Mouse (Mus musculus): ENCODE results near the gene Chst14.

Chst14 gene

DNA sequence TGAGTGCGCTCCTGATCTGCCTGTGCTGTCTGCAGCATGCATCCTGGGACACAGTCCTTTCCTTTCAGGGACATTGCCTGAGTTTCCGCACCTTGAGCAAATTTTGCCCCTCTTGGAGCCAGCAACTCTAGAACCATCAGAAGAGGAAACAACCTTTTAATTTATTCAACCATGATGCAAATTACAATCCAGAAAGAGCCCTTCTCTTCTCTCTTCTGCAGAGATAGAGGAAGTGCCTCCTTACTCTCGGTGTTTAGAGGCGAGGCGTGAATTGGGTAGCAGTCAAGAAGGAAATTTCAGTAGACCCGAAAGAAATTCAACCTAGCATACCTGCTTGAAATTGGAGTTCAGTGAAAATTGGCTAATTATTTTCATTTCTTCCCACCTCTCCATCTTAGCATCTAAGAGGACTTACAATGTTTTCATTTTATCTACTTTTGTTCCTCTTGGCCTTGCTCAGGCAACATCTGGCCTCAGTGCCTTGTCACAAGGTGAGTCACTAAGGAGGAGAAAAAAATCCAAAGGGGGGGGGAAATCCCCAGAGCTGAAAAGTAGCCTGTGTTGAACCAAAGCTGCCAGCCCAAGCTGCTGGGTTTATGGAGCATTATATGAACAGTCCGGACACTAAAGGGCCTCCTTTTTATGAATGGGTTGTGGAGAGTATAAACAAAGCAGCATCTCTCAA, 20.7 kb upstream of the Chst14 start:
- DNase-seq (ENCODE audit: inconsistent age in 2 of 2, low spot score in 1 of 2) = peak in 1 of 2 experiments; percentile 82

DNA sequence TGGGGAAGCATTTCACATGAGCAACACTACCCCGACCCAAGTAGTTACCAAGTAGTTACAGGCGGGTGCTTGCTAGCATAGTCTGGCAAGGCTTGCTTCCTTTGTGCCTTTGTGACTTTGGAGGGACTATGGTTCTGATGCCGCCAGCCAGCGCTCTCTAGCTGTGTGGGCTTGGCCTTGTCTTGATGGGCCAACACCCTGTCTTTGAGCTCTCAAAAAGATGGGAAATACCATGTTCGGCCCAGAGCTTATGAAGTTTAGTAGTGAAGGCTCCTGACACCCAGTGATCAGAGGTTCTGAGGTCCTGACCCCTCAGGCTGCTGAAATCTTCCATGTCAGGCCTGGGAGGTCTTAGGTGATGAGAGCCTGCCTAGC, 20.2 kb upstream of the Chst14 start:
- DNase-seq (ENCODE audit: inconsistent age in 2 of 2, low spot score in 1 of 2) = no peak

DNA sequence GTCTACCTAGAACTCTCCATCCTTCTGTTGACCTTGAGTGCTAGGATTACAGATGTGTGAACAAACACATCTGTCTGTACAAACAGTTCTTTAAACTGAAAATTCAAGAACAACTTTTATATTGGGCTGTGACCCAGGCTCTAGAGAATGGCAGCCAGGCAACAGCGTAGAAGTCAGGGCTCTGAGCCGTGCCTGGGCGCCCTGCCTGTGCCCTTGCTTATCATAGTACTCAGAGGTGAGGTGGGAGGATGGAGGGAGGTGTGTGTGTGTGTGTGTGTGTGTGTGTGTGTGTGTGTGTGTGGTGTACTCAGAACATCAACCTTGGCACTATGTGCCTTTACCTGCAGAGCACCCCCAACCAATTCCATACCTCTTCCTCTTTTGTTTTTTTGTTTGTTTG, 18.5 kb upstream of the Chst14 start:
- DNase-seq (ENCODE audit: inconsistent age in 2 of 2, low spot score in 1 of 2) = no peak

DNA sequence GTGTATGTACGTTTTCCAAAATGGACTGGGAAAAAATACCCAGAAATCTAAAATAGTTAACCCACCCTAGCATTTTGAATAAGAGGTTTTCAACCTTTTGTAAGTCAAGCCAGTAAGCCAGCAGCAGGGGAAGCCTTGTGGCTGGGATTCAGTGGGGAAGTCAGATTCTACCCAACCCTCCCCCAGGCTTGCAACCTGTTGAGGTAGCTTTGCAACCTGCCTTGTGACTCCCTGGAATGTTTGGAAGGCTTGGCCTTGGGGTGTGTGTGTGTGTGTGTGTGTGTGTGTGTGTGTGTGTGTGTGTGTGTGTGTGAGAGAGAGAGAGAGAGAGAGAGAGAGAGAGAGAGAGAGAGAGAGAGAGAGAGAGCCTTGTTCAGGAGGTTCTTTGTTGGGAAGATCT, 17.1 kb upstream of the Chst14 start:
- no peak for DNase-seq (ENCODE audit: inconsistent age in 2 of 2, low spot score in 1 of 2)

DNA sequence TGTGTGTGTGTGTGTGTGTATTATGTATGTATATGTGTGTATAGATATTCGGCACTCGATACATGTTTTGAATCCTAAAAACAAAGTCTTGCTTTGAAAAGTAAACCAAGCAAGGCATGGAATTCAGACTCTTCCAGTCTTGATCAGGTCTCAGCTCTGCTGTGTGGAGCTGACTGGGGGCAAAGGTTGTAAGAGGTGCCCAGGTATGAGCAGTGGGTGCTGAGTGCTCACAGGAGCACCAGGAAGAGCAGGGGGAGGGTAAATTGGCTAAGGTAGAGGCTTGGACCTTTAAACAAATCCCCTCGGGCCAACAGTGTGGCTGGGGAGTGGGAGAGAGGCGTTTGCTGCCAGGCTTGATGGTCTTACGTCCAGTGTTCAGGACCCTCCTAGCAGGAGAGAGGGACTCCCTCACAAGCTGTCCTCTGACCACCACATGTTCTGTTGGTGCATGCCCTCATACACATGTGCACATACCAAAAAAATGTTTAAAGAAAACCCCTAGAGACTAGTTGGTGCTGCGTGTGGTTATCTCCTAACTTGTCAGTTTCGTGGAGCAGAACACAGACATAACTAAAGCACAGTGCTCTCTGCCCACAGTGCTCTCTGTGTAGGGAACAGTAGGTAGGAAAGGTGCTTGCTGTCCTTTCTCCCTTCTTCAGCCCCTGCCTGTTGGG, 15.6 kb upstream of the Chst14 start:
- DNase-seq (ENCODE audit: inconsistent age in 2 of 2, low spot score in 1 of 2) = no peak

DNA sequence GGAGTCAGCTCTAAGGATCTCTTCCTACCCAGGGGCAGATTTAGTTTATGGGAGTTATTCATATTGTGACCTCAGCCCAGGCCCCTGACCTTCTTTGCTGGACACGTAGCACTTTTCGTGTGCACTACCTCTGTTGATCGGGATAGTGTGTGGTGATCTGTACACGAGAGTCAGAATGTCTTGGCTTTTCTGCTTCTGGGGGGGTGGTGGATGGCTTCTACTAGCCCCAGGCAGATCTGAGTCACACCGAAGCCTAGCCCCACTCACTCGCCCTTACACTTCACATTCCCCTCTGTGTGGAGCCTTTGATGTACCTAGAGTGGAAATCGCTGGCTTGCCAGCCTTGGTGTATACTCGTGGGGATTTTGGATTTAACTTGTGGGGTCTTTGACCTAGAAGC, 13.6 kb upstream of the Chst14 start:
- peak; percentile 22 to 71 for DNase-seq (ENCODE audit: inconsistent age in 2 of 2, low spot score in 1 of 2)

DNA sequence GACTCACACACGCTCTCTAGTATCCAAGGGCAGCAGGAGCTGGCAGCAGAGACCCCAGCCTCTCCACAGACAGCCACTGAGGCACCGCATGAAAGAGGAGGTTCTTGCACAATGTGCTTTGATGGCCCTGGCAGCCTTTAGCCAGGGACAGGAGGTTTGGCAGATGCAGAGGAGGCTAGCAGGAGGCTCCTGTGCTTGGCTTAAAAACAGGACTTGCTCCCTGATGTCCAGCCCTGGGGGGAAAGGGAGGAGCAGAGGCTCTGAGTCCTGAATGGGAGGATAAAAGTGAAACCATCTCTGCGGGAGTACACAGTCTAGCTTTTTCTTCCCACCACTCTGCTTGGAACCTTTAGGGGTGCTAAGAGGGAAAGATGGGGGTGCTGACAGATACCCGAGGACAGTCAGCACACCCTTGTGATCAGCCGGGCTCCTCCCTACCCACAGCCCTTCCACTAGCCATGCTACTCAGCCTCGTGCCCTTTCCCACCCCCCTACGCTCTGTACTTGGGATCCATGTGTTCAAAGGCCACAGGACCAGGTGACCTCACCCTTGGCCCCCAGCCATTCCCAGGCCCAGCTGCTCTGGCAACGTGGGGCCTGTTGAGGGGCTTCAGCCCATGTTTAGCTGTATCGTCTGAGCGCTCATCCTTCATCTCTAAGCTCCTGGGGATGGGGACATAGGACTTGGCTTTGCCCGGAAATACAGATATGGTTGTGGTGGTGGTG, 12.6 kb upstream of the Chst14 start:
- DNase-seq (ENCODE audit: inconsistent age in 2 of 2, low spot score in 1 of 2) = peak; percentile 63 to 83

DNA sequence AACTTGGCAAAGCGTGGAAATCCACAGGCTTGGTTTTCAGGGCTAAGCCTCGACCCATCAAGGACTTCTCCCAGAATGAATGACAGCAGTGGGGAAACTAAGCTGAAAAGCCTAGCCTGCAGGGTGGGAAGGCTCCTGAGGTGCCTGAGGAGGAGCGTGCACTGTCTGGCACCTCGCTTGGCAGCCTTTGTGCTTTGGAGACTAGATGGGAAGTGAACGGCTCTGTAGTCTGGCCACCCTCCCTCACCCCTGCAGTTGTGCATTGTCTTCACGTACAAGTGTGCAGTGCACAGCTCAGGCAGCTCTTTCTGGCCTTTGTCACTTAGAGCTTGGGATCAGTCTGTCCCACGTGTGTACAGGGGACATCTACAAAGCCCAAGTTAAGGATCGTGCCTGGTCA, 11.6 kb upstream of the Chst14 start:
- DNase-seq (ENCODE audit: inconsistent age in 2 of 2, low spot score in 1 of 2) = no peak

DNA sequence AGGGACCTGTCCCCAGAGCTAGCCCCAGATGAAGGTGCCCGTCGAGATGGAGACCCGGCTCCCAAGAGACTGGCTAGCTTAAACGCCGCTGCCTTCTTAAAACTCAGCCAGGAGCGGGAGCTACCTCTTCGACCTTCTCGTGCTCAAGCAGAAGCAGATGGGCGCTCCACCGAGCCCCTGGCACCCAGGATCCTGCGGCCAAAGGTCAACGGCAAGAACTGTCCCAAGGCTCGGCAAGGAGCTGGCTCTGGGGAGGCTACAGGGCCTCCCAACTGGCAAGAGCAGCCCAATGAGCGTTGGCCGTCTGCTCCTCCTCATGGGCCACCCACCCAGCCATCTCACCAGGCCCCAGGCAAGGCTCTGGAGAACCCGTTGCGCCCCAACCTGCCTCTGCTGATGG, 9.9 kb upstream of the Chst14 start:
- no peak for DNase-seq (ENCODE audit: inconsistent age in 2 of 2, low spot score in 1 of 2)

DNA sequence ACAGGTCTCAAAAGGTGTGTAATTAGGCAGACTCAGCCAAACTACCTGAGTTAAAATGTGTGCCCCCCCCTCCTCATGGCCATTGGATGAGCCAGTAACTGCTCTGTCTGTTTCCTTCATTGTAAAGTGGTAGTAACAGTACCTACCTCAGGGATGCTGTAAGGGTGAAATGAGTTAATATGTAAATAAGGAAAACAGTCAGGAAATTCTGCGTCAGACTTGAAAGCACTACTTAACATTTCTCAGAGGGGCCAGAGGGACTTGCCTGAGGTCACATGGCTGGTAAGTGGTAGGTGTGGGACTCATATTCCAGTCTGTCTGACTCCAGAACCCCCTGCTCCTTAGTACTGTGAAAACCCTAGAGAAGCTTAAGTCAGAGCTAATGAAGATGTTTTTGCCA, 7.8 kb upstream of the Chst14 start:
- DNase-seq (ENCODE audit: inconsistent age in 2 of 2, low spot score in 1 of 2) = no peak

DNA sequence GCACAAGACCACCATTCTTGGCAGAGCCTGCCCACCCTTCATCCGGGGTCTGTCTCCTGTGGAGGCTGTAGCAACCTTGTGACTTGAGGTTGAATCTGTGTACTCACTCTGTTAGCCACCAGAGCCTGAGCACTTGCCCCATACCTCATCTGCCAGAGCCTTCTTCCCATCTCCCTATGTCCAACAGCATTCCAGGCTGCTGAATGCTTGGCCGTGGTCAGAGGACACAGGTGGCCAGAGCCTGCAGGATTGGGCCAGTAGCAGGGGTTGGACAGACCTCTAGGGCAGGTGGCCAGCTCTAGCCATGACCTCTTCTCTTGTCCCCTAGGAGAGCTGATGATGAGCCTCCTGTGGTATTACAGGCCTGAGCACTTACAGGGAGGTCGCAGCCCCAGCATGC, 5.9 kb upstream of the Chst14 start:
- peak in 1 of 2 experiments; percentile 26 for DNase-seq (ENCODE audit: inconsistent age in 2 of 2, low spot score in 1 of 2)

DNA sequence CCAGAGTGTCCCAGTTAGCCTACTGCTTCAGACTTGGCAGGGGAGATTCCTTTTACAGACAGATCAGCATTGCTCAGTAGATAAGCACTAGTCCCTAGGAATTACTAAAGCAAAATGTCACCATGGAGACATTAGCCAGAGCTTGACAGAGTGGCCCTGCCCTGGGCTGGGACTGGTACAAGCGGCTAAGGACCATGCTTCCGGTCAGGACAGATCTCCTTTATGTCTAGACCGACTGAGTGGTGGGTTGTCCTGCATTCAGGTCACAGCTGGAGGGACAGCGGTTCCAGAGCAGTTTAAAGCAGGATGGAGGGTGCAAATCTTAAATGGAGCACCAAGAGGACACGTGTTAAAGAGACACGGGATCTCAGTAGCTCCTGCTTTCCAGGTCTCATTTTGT, 344 bp upstream of the Chst14 start:
- no peak for DNase-seq (ENCODE audit: inconsistent age in 2 of 2, low spot score in 1 of 2)

DNA sequence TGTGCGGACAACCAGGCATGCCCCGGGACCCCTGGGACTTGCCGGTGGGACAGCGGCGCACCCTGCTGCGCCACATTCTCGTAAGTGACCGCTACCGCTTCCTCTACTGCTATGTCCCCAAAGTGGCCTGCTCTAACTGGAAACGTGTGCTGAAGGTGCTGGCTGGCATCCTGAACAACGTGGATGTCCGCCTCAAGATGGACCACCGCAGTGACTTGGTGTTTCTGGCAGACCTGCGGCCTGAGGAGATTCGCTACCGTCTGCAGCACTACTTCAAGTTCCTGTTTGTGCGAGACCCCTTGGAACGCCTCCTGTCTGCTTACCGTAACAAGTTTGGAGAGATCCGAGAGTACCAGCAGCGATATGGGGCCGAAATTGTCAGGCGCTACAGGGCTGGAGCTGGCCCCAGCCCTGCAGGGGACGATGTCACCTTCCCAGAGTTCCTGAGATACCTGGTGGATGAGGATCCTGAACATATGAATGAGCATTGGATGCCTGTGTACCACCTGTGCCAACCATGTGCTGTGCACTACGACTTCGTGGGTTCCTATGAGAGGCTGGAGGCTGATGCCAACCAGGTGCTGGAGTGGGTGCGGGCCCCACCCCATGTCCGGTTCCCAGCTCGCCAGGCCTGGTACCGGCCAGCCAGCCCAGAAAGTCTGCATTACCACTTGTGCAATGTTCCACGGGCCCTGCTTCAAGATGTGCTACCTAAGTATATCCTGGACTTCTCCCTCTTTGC, 873 bp downstream of the Chst14 start:
- no peak for DNase-seq (ENCODE audit: inconsistent age in 2 of 2, low spot score in 1 of 2)

DNA sequence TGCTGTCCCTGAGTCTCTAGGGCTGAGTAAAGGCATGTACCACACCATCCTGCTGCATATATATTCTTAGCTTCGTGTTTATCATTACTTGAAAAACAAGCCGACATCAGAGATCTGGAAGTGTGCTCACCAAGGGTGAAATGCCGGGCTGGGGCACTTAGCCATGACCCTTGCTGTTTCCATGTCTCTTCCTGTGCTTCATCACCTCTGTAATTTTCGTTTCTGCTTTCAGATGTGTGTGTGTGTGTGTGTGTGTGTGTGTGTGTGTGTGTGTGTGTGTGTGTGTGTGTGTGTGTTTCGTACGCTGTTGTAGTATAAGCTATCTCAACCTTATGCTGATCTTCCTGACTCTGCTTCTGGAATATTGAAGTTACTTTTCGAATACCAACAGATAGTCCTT, 15.0 kb downstream of the Chst14 start:
- DNase-seq (ENCODE audit: inconsistent age in 2 of 2, low spot score in 1 of 2) = no peak

DNA sequence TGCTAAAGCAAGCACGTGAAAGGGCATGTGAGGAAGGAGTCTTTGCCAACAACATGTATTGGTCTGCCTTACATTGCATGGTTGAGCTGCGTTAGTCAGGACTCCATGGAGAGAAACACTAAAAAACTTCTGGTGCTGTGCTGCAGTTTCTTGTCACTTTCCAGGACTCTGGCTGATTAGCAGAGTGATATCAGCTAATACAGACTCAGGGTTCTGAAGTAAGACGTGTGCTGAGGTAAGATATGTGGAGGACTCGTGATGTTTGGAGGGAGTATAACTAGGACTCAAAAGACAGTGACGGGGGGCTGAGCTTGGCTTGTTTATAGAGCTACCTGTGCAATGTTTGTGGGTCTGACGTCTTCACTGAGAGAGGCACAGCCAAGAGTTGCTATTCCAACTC, 16.9 kb downstream of the Chst14 start:
- DNase-seq (ENCODE audit: inconsistent age in 2 of 2, low spot score in 1 of 2) = no peak

DNA sequence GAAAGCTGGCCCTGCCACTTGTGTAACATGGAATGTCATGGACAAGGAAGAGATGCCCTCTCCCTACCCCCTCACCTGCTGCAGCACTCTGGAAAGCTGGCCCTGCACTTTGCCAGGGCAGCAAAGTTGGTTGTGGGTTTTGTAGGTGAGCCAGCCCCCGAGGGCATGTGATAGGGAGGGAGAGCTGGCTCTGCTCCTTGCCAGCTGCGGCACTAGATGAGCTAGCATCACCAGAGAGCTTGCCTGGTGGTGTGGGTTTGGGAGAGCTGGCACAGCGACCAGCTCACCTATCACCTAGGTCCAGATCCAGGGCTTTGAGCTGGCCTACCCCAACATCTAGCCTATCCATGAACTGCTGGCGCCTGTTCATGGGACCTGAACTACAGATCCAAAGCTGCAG, 22.5 kb downstream of the Chst14 start:
- DNase-seq (ENCODE audit: inconsistent age in 2 of 2, low spot score in 1 of 2) = no peak

DNA sequence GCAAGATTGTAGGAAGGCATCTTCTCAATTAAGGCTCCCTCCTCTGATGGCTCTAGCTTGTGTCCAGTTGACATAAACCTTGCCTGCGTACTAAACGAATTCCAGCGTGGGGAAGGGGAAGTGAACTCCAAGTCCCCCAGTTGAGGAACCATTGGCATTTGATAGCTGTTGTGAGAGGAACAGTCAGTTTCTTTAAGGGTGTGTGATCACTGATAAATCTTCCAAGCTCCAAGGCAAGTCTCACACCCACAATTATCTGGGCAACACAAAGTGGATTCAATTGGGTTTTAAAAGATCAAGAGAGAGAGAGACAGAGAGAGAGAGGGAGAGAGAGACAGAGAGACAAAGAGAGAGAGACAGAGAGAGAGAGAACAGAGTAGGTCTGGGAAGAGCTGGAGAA, 23.4 kb downstream of the Chst14 start:
- no peak for DNase-seq (ENCODE audit: inconsistent age in 2 of 2, low spot score in 1 of 2)

DNA sequence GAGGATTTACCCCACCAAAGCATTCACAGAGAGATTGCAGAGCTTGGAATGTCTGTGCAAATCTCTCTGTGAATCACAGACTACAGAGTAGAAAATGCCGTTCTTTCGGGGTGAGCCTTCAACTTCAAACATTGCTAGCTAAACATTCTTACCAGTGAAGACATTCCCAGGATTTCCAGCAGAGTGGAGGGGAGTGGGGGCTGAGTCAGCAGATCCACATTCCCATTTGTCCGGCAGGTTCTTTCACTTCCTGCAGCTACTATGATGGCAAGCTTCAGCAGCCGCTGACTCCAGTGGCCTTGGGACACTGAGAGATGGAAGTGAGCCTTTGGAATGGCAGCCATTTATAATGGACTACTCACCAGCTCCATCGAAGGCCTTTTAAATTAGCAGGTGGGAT, 30.2 kb downstream of the Chst14 start:
- DNase-seq (ENCODE audit: inconsistent age in 2 of 2, low spot score in 1 of 2) = peak; percentile 27 to 66

DNA sequence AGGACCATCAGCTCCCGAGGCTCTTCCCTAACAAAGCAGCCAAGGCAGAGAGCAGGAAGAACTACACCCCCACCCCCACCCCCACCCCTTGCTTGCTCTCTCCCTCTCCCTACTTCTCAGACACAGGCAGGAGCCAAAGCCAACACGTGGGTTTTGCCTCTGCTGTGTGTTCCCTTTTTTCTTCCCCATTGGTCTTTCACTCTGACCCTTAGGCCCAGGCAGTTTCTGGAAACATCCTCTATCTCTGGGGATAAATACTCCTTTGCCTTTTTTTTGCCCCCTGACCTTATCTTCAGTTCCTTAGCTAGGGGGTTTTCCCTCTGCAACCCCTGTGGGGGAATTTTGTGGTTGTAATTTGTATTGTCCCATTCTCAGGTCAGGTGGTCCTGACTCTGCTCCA, 33.3 kb downstream of the Chst14 start:
- DNase-seq (ENCODE audit: inconsistent age in 2 of 2, low spot score in 1 of 2) = no peak

DNA sequence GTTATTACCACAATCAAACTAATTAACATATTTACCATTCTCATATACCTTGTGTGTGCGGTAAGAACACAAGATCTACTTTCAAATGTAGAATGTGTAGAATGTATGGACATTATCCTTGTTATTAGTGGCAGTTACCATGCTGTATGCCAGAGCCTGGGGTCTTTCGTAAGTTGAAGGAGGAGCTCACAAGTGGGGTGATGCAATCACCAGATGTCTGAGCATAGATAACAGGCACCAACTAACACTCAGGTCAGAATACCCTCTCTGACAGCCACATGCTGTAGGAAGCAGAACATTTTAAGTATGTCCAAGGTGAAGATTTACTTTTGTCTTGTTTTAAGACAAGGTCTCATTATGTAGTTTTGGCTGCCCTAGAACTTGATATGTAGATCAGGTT, 34.1 kb downstream of the Chst14 start:
- DNase-seq (ENCODE audit: inconsistent age in 2 of 2, low spot score in 1 of 2) = no peak

DNA sequence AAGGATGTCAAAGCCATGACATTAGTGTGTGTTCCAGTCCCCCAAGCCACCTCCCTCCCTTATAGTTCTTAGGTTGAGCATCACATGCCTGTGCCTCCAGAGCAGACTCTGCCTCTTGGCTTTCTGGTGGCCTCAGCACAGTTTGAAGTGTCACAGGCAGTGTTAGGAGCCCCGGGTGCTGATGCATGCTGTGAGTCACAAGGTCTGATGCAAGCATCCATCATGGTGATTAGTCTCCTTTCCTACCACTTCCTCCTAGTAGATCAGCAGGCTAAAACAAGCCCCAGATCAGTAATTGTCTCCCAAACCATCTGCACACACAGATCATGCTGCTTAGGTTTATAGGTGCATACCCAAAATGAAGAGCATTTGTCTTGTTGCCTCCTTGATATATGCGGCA, 35.2 kb downstream of the Chst14 start:
- peak; percentile 79 to 86 for DNase-seq (ENCODE audit: inconsistent age in 2 of 2, low spot score in 1 of 2)
